Mouse (Mus musculus) bone marrow, adult 2 months (tissue): ENCODE measurements around the gene Treml1. TPM values are rescaled to one million over a fixed set of nuclear protein-coding genes. Genes with fewer than 3 reads are reported as not detected.

Source experiments
- H3K27ac ChIP-seq: fragments of 200-500 bp; 2 replicates; pipeline ENCODE4 v1.5.1; 2012; ENCODE audit warnings: low read depth, mild to moderate bottlenecking, control low read depth, inconsistent platforms, low read length; ENCODE audit not compliant: control insufficient read depth, poor library complexity, insufficient read depth
- H3K4me1 ChIP-seq: fragments of 200-500 bp; 2 replicates; pipeline ENCODE4 v1.6.1; 2011; ENCODE audit warnings: low read length; ENCODE audit not compliant: control insufficient read depth, insufficient read depth
- H3K4me3 ChIP-seq: fragments of 200-500 bp; replicated peaks from 2 replicates; pipeline ENCODE3; 2011; ENCODE audit warnings: mild to moderate bottlenecking, low read depth, low read length, control low read depth; ENCODE audit not compliant: control insufficient read depth
- CTCF ChIP-seq: fragments of 200-500 bp; IDR thresholded peaks from 2 replicates; pipeline ENCODE4 v1.5.1; 2011; ENCODE audit warnings: low read length, control low read depth; ENCODE audit not compliant: control insufficient read depth, insufficient read depth
- POLR2A ChIP-seq: fragments of 200-500 bp; IDR thresholded peaks from 2 replicates; pipeline ENCODE4 v1.6.1; 2011; ENCODE audit warnings: low read depth, mild to moderate bottlenecking, control low read depth, low read length, borderline replicate concordance; ENCODE audit not compliant: control insufficient read depth
- WGBS: fragments of 180-500 bp; shearing (Covaris S2); methylation state at CpG from one replicate; pipeline ENCODE4 v1.1.7; 2018; 5-methylcytosine and 5-hydroxymethylcytosine counted together
- polyA plus RNA-seq: library from polyadenylated mRNA; stranded (reverse); fragments of >200 nt; gene quantifications from 2 replicates; pipeline ENCODE4 v1.2.4, GENCODE M21; 2011; ENCODE audit warnings: low replicate concordance; ENCODE audit not compliant: missing spikeins, insufficient read depth, insufficient read length

The Treml1 gene
- polyA plus RNA-seq, 1 experiment, result 115 TPM

DNA sequence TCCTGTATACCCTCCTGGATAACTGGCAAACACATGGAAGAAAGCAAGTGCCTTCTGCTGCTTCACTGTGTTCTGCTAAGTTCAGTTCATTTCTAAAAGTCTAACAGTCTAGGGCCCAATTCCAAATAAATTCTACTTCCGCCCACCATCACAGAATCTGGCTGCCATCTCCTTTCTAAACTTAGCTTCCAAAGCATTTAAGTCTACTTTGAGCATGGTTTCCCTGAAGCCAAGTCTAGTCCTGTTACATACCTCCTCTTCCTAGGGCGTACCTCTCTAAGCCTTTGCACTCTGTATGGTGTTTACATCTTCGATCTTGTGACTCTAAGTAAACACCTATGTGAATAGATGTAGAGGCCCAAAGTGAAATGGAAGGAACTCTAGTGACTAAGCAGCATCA lies 32.9 kb downstream of the Treml1 start:
- TF ChIP-seq POLR2A, result no peak
- no peak overlapping the region for H3K27ac ChIP-seq
- no peak overlapping the region for H3K4me3 ChIP-seq
- WGBS, result 96% methylated on average over 3 of the region's 3 CpGs
- H3K4me1 ChIP-seq, result no peaks in the 10 kb centered on the region

DNA sequence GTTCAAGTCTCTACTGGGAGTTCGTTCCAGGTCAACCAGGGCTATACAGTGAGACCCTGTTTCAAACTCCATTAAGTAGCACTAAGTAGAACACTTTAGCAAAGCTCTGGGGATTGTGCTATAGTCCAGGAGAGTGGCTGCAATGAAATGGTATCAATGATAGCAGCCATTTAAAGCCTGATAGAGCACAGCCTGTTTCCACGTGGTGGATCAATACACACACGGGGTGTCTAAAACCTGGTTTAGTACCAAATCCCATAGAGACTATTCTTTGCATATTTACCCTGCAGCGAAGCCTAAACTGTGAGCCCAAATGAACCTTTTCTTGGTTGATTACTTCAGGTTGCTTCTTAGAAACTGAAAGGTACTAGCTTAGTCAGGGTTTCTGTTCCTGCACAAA lies 42.0 kb downstream of the Treml1 start:
- 78% methylated on average over 4 of the region's 4 CpGs for WGBS
- no peak overlapping the region for H3K4me3 ChIP-seq
- TF ChIP-seq POLR2A (no peak), CTCF (no peak)
- peaks cover 2% of the 10 kb centered on the region for H3K4me1 ChIP-seq
- no peak overlapping the region for H3K27ac ChIP-seq

DNA sequence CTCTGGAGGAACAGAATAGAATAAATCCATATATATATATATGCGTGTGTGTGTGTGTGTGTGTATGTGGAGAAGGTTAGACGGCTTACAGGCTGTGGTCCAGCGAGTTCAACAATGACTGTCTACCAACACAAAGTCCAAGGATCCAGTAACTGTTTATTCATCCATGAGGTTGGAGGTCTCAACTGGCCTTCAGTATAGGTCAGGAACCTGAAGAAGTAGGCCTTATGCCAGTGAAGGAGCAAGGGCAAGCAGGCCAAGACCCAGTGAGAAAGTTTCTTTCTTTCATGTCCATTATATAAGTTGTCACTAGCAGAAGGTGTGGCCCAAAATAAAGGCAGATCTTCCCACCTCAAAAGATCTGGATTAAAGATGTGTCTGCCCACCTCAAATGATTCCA lies 43.0 kb downstream of the Treml1 start:
- H3K27ac ChIP-seq, result no peak overlapping the region
- WGBS, result 90% methylated on average over 3 of the region's 3 CpGs
- TF ChIP-seq POLR2A (no peak), CTCF (no peak)
- H3K4me1 ChIP-seq, result peaks cover 4% of the 10 kb centered on the region
- no peak overlapping the region for H3K4me3 ChIP-seq

DNA sequence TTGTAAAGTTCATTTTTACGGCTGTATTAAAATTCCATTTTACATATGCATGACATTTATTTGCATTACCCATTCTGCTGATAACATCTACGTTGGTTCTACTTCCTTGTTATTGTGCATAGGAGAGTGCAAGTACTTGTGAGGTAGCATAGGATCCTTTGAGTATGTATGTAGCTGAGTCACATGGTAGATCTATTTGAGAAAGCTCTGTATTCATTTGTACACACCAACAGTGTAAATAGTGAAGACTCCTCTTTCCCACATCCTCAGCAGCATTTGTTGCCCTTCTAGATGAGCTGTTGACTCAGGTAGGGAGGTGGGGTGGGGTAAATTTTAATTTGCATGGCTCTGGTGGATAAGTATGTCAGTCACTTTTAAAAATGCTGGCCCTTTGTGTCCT lies 44.1 kb downstream of the Treml1 start:
- 64% methylated on average over 2 of the region's 2 CpGs for WGBS
- peaks cover 4% of the 10 kb centered on the region for H3K4me1 ChIP-seq

DNA sequence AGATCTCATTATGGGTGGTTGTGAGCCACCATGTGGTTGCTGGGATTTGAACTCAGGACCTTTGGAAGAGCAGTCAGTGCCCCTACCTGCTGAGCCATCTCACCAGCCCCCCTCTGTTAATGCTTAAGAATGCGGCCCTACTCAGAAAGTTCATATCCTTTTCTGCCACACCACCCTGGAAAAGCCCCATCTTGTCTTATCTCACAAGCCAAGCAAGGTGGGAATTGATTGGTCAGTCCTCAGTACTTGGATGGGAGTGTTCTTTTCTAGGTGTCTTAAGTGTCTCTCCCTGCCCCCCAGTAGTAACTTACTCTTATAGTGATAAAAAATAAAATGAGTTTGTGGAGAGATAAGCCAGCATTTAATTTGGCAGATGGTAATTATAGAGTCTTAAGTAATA lies 45.0 kb downstream of the Treml1 start:
- WGBS, result 39% methylated on average over 1 of the region's 1 CpGs
- Histone ChIP-seq H3K4me1 (peaks cover 4% of the 10 kb centered on the region), H3K4me3 (no peak overlapping the region), H3K27ac (no peak overlapping the region)
- no peak for TF ChIP-seq CTCF
- no peak for TF ChIP-seq POLR2A

More for the DNA sequence above, 44.1 kb downstream of the Treml1 start:
- Histone ChIP-seq H3K4me3 (no peak overlapping the region), H3K27ac (no peak overlapping the region; the same call in 1 of the 2 replicates)
- TF ChIP-seq POLR2A (no peak), CTCF (no peak)

DNA sequence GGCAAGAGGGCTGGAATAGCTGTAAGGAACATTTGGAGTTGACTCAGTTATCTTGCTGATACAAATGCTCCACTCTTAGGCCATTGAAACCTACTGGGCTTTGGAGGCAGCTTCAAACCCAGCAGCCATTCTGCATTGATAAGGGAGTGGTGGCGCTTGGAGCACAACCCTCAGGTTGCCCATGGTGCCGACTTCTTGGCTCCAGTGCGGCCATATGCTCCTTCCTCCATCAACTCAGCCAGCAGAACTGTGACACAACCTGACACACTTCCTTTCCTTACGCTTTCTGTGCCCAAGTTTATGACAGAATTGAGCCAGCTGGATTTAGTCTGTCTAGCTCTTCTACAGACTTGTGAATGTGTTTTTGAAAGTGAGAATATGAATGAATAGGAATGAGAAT lies 47.4 kb downstream of the Treml1 start:
- Histone ChIP-seq H3K4me1 (peaks cover 4% of the 10 kb centered on the region), H3K4me3 (peak overlapping the region; percentile 23), H3K27ac (peak overlapping the region; percentile 42; the same call in 1 of the 2 replicates)
- no peak for TF ChIP-seq POLR2A
- no peak for TF ChIP-seq CTCF
- 22% methylated on average over 4 of the region's 4 CpGs for WGBS

DNA sequence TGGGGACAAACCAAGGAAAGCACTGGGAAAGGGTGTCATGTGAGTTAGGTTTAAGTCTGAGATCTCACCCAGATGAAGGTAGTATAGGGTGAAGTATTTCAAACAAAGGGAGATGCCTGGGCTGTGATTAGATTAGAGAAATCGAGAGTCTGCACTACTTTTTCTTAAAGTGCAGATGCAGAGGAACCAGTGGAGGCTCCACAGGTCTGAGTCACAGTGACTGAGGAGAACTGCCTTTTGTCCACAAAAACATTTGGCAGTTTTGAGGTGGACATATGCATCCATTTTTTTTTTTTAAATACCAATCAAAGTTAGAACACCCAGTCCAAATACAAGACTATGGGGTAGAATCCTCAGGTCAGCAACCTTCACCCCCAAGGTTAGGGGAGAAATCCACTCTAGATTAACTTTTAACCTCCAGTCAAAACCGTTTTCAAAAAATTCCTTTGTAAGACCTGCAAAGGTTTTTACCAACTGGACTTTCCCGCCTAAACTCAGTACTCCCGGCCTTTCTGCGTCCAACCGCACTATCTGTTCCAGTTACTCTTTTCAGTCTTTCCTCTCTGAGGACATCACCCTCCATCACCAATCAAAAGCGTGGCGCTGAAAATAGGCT lies 48.3 kb downstream of the Treml1 start:
- H3K4me1 ChIP-seq, result peaks cover 4% of the 10 kb centered on the region
- 4% methylated on average over 8 of the region's 8 CpGs for WGBS

DNA sequence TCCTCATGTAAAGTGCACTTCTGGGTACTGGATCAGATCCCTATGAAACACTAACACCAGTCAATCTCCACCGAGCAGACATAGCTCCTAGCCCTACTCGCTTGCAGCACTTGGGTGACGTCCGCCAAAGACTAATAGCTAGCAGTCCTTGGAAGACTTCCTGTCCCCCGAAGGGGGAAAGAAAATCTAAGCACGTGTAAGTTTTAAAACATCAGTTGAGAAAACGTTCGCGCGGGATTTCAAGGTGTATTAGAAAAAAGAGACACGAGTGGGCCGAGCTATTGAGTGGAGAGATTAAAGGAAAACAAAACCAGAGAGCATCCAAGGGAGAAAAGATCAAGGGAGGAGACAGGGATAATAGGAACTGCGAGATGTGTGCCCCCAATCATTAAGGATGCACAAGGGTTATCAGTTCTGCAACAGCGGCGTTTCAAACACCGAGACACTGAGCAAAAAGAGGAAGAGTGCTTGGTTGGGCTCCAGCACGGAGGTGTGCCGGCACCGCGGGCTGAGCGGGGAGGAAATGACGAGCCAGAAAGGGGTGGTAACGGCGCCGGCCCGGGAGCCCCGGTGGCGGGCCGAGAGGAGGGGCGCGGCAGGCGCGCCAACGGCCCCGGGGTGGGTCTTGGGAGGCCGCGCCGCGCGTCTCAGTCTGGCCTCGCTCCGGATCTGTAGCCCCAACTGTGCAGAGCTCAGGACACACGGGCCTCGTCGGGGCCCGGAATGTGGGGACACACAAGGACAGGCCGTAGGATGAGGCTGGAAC lies 49.0 kb downstream of the Treml1 start:
- WGBS, result under 1% methylated on average over 47 of the region's 47 CpGs
- Histone ChIP-seq H3K4me3 (peak overlapping the region; percentile 87), H3K4me1 (peaks cover 4% of the 10 kb centered on the region), H3K27ac (peak overlapping the region; percentile 99)
- TF ChIP-seq POLR2A (peak; percentile 90; the same call in 1 of the 2 replicates), CTCF (no peak)

More for the DNA sequence above, 48.3 kb downstream of the Treml1 start:
- TF ChIP-seq POLR2A, result no peak
- TF ChIP-seq CTCF, result no peak
- H3K27ac ChIP-seq, result peak overlapping the region; percentile 99
- peak overlapping the region; percentile 78 for H3K4me3 ChIP-seq
